Comparison of ENCODE assay signal across 14 mouse cellular contexts in genomic region chr11:4235665-4236545, GRCm38 (mm10). TPM values are rescaled to one million over a fixed set of nuclear protein-coding genes. Genes with fewer than 3 reads are reported as not detected.
DNase-seq lines count a peak whose midpoint lies in the region; ATAC-seq lines count a peak whose summit lies in the region.
"Had no signal": no experiment of that assay in that cellular context is flagged by ENCODE, and none has a peak within 500 bp of the region (broad histone marks: within the 10 kb centered on the region; RNA-seq: fewer than 3 reads in every experiment).

Osm (plus strand) TSS chr11:4236420.

- ATAC-seq in heart, embryonic 11.5 days (replicated peaks; ENCODE audit: insufficient number of reproducible peaks, low FRiP score, low TSS enrichment): no peak
- ATAC-seq in intestine, embryonic 15.5 days: no peak
- ATAC-seq: forebrain, embryonic 13.5 days; hindbrain, embryonic 16.5 days had no signal

- H3K27me3 ChIP-seq in heart, embryonic 11.5 days (ENCODE audit: control insufficient read depth, insufficient read depth, low read length): no peaks in the 10 kb centered on the region
- H3K27me3 ChIP-seq in intestine, embryonic 15.5 days (replicated peaks): no peaks in the 10 kb centered on the region
- H3K27me3 ChIP-seq: forebrain, embryonic 13.5 days had no signal

- peaks cover 22% of the 10 kb centered on the region for H3K79me2 ChIP-seq in macrophage (ENCODE audit: inconsistent target)

- intact Hi-C loops in heart, postnatal 36 days (cut with DNase I): no loop called here

- H3K4me1 ChIP-seq in heart, embryonic 11.5 days (ENCODE audit: control insufficient read depth, insufficient read depth, low read length): no peaks in the 10 kb centered on the region
- H3K4me1 ChIP-seq in brown adipose tissue, adult 24 weeks (ENCODE audit: control insufficient read depth, insufficient read depth, insufficient read length, low read length): no peaks in the 10 kb centered on the region
- 0 out of 2 replicates have a peak, but pooled peaks cover 4% of the 10 kb centered on the region for H3K4me1 ChIP-seq in intestine, embryonic 15.5 days (replicated peaks)
- H3K4me1 ChIP-seq: forebrain, embryonic 13.5 days had no signal

- H3K9ac ChIP-seq in heart, embryonic 11.5 days (ENCODE audit: low read depth, low read length): no peak within 1 kb of the TSS
- no peak within 1 kb of the TSS for H3K9ac ChIP-seq in intestine, embryonic 15.5 days
- H3K9ac ChIP-seq: forebrain, embryonic 13.5 days had no signal

- DNase-seq in heart, postnatal 36 days: peak; percentile 41 to 45
- peak; percentile 68 for DNase-seq in thymus, postnatal 25 days
- DNase-seq in embryo, embryonic 11 days: no peak
- no peak for DNase-seq in layer of hippocampus, adult 9-11 months
- DNase-seq: cerebellum, adult 18-20 months; midbrain, embryonic 14.5 days; right cerebral cortex, adult 18-20 months had no signal

- no peaks in the 10 kb centered on the region for H3K36me3 ChIP-seq in heart, embryonic 11.5 days (ENCODE audit: control insufficient read depth, insufficient read depth, low read length)
- H3K36me3 ChIP-seq in macrophage (ENCODE audit: inconsistent target): peaks cover 12% of the 10 kb centered on the region; the same call in 1 of the 2 replicates
- no peaks in the 10 kb centered on the region for H3K36me3 ChIP-seq in intestine, embryonic 15.5 days

- H3K9me3 ChIP-seq in heart, embryonic 11.5 days (replicated peaks; ENCODE audit: control insufficient read depth, low read length): no peaks in the 10 kb centered on the region
- H3K9me3 ChIP-seq in intestine, embryonic 15.5 days: no peaks in the 10 kb centered on the region
- H3K9me3 ChIP-seq: forebrain, embryonic 13.5 days had no signal

- H3K4me2 ChIP-seq in heart, embryonic 11.5 days: no peak within 1 kb of the TSS
- no peak within 1 kb of the TSS for H3K4me2 ChIP-seq in intestine, embryonic 15.5 days (replicated peaks)
- H3K4me2 ChIP-seq: forebrain, embryonic 13.5 days had no signal

- H3K27ac ChIP-seq in heart, embryonic 11.5 days (ENCODE audit: low read depth, low read length): no peak within 1 kb of the TSS
- no peak within 1 kb of the TSS for H3K27ac ChIP-seq in brown adipose tissue, adult 24 weeks (replicated peaks; ENCODE audit: low read depth, low read length)
- H3K27ac ChIP-seq in macrophage: peak within 1 kb of the TSS; percentile 93
- H3K27ac ChIP-seq in intestine, embryonic 15.5 days: no peak within 1 kb of the TSS
- H3K27ac ChIP-seq: forebrain, embryonic 13.5 days had no signal

- 65% methylated on average over 16 of the region's 16 CpGs for WGBS in heart, embryonic 11.5 days (ENCODE audit: insufficient replicate concordance)
- 31% methylated on average over 13 of the region's 16 CpGs for WGBS in macrophage (ENCODE audit: missing documents)
- WGBS in intestine, embryonic 15.5 days: 65% methylated on average over 16 of the region's 16 CpGs

- no peak within 1 kb of the TSS for H3K4me3 ChIP-seq in heart, embryonic 11.5 days (ENCODE audit: low read depth, low read length)
- H3K4me3 ChIP-seq in brown adipose tissue, adult 24 weeks (ENCODE audit: insufficient read depth, low read depth, low read length): peak within 1 kb of the TSS; percentile 24
- H3K4me3 ChIP-seq in macrophage (ENCODE audit: inconsistent target): peak within 1 kb of the TSS; percentile 96
- H3K4me3 ChIP-seq in intestine, embryonic 15.5 days (replicated peaks): no peak within 1 kb of the TSS
- H3K4me3 ChIP-seq: forebrain, embryonic 13.5 days had no signal

RNA-seq across cellular contexts. Expression of gene Osm, which starts in this region (rescaled TPM):
- total RNA-seq in heart, postnatal 36 days (2021): not detected
- polyA plus RNA-seq in heart, embryonic 11.5 days (2014; fragmentation: Nextera tagmentation; extraction: Ambion mirVana): 0.10 and 0.11 TPM in 2 replicates
- polyA plus RNA-seq in brown adipose tissue, adult 24 weeks (2012; ENCODE audit: insufficient read depth, insufficient read length, missing spikeins): not detected in 2 replicates
- 100 to 1,000 TPM in 1 of 26 experiments, 10 to 100 TPM in 21, 1 to 10 TPM in 4; 5.0 to 109 (median 19.2) TPM for total RNA-seq in macrophage (2018; cell fraction: chromatin; rRNA removed)
- total RNA-seq in macrophage (2018; cell fraction: cytosol; rRNA removed): 100 to 1,000 TPM in 7 of 26 experiments, 10 to 100 TPM in 16, 1 to 10 TPM in 3; 6.2 to 178 (median 25.6) TPM
- total RNA-seq in macrophage (2018; cell fraction: nucleus; rRNA removed): 100 to 1,000 TPM in 8 of 26 experiments, 10 to 100 TPM in 18; 12.8 to 152 (median 30.9) TPM
- 9.4 to 10.8 TPM (median 9.9 TPM) in 3 replicates for polyA plus RNA-seq in macrophage (2018)
- polyA plus RNA-seq in intestine, embryonic 15.5 days (2015; fragmentation: Nextera tagmentation; extraction: Ambion mirVana): 0.20 and 0.26 TPM in 2 replicates
- total RNA-seq: left cerebral cortex, postnatal 10 days had no signal
- polyA plus RNA-seq: forebrain, embryonic 13.5 days; hindbrain, embryonic 16.5 days had no signal

Comparison
In these comparisons a context has a peak if more than half of its experiments do, and no peak if none do; other contexts are left out.
1. Peak in DNase-seq in heart, postnatal 36 days; RNA of the gene not detected or under 1 TPM.
2. H3K4me3 ChIP-seq: peak in brown adipose tissue, adult 24 weeks (single experiment) and macrophage (single experiment); none in heart, embryonic 11.5 days (single experiment) and intestine, embryonic 15.5 days (single experiment).